Mouse (Mus musculus) urinary bladder, adult 18-20 months (tissue): ENCODE data around the gene Fitm1.

ENCODE experiments used
- DNase-seq, 2 experiments: peaks; one replicate each; pipeline ENCODE4 v3.0.0; 2022; ENCODE audit warnings: low spot score in 2 of 2, mixed read lengths in 2 of 2

Fitm1 gene

DNA sequence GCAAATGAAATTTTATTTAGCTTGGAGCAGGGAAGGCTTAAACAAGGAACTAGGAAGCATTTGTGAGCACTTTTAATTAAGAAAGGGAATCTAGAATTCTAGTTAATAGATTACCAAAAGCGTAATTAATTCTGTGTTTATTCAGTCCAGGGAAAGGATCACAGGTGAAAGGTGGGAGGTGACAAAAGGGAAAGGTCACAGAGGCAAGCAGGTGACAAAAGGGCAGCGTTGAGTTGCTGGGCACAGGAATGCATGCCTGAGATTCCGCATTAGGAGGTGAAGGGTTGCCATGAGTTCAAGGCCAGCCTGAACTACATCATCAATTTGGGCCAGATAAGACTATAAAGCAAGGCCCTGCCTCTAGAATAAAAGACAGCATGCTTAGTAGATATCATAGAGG, 7.9 kb upstream of the Fitm1 start:
- no peak for DNase-seq

DNA sequence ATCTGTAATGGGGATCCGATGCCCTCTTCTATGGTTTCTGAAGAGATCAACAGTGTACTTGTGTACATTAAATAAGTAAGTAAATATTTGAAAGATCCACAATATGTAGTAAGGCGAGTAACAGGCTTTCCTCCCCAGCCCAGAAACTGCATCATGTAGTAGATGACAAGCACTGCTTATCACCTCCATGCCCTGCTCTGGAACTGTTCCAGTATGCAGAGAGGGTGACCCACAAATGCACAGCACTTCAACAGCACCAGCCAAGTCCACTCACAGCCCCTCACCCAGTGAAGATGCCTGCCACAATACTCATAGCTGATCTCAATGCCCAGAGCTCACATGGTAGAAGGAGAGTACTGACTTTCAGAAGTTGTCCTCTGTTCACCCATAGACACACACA, 4.8 kb upstream of the Fitm1 start:
- no peak for DNase-seq

DNA sequence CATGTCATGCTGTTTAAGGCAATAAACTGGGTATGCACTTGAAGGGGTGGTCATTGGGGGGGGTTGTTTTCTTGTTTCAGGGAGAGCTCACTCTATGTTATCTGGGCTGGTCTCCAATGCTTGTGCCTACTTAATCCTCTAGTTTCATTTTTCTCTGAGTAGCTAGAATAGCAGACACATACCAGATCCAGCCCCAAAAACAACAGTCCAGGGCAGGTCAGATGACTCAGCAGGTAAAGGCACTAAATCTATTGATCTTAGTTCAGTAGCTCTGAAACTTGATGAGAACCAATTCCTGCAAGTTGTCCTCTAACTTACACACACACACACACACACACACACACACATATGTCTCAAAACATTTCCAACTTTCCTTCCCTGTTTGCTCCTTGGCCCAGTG, 3.7 kb upstream of the Fitm1 start:
- DNase-seq, result no peak

DNA sequence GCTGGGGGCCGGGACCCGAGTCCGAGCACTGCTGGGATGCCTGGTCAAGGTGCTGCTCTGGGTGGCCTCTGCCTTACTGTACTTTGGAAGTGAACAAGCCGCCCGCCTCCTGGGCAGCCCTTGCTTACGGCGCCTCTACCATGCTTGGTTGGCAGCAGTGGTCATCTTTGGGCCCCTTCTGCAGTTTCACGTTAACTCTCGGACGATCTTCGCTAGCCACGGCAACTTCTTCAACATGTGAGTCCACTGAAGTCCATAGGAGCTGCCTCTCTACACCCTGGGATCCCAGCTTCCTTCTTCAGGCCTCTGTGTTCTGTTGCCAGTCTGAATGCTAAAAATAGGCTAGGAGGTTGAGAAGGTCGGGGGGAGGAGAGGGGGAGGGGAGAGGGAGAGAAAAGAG, 294 bp downstream of the Fitm1 start:
- DNase-seq, result no peak

DNA sequence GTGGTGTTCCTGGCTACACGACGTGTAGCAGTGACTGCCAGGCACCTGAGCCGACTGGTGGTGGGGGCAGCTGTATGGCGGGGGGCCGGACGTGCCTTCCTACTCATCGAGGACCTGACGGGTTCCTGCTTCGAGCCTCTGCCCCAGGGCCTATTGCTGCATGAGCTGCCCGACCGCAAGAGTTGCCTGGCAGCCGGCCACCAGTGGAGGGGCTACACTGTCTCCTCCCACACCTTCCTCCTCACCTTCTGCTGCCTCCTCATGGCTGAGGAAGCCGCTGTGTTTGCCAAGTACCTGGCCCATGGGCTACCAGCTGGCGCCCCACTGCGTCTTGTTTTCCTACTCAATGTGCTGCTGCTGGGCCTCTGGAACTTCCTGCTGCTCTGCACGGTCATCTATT, 959 bp downstream of the Fitm1 start:
- DNase-seq, result no peak

DNA sequence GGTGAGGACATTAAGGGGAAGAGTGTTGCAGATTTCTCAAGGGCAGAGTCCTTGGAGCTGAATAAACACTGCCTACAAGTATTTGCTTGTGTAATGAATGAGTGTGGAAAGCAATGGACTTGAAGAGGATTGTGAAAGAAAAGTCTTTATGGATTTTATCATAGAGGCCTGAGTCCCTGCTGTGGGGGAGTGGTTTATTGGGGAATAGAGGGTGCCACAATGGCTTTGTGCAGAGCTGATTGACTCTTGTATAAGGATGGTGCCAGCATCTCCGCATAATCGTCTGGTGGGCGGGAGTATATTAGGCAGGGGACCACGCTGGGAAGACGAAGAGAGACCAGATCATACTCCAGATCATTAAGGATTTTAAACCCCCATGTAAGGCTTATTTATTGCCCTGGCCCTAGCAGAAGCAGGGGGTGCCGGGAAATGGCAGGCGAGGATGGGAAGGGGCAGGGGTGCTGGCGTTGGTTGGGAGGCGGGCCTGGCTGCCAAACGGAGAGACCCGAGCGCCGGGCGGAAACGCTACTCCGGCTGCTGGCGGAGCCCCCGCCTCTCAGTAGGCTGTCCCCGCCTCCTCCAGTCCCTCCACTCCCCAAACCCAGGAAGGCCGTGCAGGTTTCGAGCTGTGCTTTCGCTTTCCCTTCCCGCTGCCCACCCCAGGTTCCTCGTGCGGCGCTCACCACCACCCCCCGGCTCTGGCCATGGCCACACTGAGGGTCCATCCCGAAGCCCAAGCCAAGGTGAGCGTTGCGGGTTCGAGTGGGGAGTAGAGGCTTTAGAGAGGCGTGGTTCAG, 2.7 kb downstream of the Fitm1 start, which contains the start of gene Psme1:
Gene Psme1 (plus strand): TSS at position 253 of the 797 bp plus-strand sequence.
- DNase-seq, result peak; percentile 68 to 74

DNA sequence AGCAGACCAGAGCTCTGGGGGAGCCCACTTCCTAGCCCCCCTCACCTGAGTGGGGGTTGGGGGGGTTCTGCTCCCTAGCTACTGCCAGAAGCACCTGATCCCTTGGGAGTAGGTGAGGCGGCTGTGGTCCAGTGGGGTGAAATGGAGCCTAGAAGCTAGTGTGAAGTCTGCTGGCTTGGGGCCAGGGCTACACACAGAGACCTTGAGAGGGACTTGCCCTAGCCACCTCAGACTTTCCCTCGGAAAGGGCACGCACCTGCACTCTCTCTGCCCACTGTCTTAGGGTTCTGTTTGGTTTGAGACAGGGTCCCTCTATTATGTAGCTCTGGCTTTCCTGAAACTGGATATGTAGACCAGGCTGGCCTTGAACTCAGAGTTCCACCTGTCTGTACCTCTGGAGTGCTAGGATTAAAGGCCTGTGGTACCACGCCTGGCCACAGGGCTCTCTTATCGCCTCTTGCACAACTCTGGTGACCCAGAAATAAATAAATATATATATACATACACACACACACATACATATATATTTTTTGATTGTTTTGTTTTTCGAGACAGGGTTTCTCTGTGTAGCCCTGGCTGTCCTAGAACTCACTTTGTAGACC, 3.4 kb downstream of the Fitm1 start:
- DNase-seq, result no peak

DNA sequence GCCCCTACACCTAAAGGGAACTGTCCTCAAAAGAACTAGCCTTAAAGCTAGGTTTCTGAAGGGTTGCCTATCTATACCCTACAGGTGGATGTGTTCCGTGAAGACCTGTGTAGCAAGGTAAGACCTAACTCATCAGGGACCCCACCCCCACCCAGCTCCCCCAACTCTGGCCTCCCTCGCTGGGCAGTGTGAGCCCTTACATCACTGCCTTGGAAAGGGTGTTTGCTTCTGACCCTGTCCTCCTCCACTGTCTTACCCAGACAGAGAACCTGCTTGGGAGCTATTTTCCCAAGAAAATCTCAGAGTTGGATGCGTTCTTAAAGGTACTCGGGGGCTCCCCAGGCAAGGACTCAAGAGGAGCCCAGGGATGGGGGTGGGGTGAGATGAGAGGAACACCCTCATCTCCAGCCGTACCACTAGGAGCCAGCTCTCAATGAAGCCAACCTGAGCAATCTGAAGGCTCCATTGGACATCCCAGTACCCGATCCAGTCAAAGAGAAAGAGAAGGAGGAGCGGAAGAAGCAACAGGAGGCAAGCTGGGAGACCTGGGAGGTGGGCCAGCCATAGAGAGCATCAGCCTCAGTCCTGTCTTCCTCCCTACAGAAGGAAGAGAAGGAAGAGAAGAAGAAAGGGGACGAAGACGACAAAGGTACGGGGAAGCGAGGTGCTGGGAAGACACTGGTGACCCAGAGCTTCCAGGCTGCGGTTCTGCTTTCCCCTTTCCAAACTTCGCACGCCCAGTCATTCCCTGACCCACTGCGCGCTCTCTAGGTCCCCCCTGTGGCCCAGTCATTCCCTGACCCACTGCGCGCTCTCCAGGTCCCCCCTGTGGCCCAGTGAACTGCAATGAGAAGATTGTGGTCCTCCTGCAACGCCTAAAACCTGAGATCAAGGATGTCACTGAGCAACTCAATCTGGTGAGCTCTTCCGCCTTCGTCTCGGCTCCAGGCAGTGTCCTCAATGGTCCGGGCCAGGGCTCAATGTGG, 4.4 kb downstream of the Fitm1 start:
- DNase-seq, result no peak

DNA sequence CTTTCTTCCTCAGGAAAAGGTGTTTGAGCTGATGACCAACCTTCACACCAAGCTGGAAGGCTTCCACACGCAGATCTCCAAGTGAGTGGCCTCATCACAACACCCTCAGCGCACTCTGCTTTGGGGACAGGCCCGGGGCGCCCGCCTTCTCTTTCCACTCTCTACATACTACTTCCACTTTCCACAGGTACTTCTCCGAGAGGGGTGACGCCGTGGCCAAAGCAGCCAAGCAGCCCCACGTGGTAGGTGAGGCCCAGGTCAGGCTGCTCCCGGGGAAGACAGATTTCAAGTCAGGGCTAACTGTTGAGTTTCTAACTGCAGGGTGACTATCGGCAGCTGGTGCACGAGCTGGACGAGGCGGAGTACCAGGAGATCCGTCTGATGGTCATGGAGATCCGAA, 5.3 kb downstream of the Fitm1 start:
- DNase-seq, result no peak

DNA sequence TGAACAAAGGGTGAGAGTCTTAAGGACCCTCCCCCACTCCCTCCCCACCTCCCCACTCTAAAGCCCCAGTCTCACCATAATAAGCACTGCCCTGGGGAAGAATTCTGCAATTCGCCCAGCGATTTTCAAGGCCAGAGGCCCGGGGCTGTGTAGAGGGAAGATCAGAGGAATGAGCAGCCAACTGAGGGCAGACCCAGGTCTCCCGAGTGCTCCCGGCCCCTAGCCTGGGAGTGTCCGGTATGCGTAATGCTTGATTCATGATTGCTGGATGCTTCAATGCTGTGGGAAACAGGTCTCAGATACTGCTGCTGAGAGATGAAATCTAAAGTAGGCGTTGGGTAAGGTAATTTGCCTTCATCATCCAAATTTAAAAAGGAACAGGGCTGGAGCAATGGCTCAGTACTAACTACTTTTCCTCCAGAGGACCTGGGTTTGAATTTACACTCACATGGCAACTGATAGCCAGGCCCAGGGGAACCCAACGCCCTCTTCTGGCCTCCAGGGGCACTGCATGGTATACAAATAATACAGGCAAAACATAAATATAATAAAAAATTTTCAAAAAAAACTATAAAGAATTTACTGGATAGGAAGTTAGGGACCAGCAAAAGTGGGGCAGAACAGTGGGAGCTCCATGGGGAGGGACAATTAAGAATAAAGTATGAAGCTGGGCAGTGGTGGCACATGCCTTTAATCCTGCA, 6.7 kb downstream of the Fitm1 start:
- DNase-seq, result no peak

DNA sequence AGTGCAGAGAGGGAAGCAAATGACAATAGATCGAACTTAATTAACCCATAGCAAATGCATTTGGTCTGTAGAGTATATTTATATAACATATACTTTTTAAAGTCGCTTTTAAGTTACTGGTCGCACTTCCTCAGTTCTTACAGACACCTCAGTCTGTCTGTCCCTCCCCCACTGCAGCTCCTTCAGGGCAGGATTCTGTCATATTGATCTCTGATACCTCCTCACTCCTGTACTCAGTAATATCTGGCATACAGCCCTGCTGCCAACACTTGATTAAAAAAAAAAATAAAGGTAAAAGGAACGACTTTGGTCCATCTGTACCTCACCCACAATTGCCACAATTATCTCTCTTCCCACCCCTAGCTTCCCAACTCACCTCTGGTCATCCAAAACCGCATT, 8.9 kb downstream of the Fitm1 start:
- no peak for DNase-seq

DNA sequence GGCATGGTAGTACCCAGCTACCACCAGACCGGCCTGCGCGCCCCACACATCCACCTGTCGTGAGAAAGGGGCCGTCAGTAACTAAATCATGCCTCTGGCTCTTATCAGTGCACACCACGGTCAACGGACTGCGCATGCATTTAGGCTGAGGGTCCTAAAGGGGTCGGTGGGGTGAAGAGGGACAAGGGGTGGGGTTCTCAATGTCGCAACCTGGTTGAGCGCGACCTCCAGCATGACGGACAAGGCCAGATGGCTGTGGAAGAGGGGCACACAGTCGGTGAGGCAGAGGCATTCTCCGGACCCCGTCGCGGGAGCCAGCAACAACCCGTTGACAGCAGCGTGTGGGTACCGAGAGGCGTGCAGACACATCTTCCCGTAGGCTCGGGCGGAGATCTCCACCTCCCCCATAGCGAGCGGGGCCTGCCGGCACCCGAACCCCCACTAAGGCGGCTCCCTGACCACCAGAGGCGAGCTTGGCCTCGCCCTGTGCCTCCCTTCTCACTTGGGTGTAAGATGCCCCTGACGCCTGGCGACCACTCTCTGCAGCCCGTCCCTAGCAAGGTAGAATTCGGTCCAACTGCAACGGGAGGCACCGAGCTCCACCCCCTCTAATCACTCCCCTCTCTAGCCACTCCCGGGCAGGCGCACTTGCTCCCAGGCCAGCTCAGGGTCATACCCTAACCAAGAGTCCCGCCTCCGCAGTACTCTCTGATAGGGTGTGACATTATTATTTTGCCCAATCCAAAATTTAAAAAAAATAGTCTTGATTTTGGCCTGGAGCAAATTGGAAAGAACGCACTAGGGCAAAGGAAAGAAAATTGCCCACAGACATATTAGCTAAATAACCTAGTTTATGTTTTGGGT, 9.5 kb downstream of the Fitm1 start, which contains the start of gene Emc9:
Gene Emc9 (minus strand): TSS at position 601 of the 864 bp plus-strand sequence.
- DNase-seq, result peak; percentile 66 to 82

DNA sequence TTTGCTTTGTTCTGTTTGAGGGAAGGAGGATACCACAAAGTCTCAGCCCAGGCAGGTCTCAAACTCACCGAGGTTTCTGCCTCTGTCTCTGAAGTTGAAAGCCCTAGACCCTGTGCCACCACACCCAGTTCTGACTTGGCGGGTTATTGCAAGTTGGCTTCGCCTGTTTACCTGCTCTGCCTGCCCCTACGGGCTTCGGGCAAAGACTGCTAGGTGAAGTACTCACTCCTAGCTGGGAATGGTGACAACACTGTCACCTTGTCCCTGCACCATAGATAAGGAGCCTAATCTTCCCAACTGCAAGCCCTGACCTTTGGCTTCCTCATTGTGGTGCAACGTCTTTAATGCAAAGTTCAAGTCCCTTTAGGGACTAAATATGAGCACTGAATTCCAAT, 10.1 kb downstream of the Fitm1 start:
- DNase-seq, result peak in 1 of 2 experiments; percentile 23

DNA sequence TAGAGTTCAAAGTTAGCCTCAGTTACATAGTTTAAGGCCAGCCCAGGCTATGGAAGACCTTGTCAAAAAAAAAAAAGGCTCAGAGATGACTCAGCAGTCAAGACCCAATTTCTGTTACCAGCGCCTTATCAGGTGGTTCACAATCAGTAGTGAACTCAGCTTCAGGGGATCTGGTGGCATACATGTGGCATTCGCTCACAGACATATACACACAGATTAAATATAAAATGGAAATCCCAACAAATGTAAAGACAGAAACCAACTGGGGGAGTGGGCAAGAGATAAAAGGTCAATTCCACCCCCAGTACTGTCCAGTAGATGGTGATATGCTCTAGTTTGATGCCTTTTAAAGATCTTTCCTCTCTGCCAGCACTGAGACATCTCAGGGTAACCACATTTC, 10.7 kb downstream of the Fitm1 start:
- DNase-seq, result no peak

DNA sequence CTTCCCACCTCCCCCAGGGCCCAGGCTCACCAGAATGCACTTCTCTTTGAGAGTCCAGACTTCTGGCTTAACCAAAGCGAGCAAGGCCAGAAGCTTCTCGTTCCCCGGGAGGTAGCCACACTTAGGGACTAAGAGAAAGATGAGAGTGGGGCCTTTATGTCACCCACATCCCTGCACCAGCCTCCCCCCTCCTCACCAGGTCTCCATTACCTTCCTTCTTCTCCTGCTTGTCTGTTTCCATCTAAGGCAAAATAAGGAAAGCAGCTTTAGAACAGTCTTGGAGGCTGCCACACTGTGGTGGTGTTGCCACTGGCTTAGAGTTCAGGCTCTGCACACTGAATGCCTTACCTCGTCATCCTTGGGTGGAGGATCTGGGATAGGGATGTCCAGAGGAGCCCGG, 13.9 kb downstream of the Fitm1 start:
- DNase-seq, result no peak

DNA sequence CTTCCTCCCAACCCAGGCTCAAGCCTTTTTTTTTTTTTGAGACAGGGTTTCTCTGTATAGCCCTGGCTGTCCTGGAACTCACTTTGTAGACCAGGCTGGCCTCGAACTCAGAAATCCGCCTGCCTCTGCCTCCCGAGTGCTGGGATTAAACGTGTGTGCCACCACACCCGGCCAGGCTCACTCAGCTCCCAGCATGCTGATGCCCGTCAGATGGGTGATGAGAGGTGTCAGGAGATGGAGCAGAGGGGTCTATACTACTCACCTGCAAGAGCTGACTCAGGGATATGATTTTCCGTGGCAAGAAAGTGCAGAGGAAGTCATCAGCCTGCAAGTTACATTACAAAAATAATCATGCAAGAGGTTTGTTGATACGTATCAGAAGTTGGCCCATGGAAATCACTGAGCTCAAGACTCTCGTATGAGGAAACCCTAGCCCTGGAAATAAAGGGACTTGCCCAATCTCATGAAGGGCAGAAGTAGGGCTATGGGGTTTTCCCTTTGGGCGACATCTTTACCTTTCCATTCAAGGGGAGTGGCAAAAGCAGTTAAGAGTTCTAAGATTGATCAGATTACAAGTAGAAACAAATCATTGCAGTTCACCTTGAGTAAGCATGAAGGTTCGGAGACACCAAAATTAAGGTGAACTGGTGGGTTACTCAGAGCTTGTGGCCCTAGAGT, 14.5 kb downstream of the Fitm1 start:
- no peak for DNase-seq

DNA sequence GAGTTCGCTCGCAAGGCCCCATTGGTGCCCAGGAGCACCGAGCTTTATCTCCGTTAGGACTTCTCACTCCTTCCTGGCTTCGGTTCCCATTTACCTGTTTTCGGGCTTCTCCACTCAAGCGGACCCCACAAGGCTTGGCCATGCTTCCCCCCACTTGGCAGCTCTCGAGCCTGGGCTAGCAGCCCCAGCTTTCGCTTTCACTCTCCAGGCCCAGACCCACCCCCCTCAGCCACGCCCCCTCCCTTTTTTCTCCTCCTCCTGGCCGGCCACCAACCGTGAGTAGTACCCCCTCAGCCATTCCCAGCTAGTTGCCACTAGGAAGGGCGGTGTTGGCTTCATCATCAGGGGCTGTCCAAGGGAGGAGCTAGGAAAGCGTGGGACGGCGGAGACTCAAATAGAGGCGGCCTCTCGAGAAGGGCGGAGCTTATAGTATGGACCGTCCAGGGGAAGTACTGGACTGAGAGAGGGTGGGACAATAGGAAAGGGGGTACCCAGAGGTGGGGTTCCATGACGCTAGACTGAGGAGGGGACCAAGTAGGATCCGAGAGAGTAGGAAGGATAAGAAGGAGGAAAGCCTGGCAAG, 15.4 kb downstream of the Fitm1 start, which contains the start of gene Psme2:
Gene Psme2 (minus strand): TSS at position 366 of the 583 bp plus-strand sequence.
- DNase-seq, result peak; percentile 78 to 94

DNA sequence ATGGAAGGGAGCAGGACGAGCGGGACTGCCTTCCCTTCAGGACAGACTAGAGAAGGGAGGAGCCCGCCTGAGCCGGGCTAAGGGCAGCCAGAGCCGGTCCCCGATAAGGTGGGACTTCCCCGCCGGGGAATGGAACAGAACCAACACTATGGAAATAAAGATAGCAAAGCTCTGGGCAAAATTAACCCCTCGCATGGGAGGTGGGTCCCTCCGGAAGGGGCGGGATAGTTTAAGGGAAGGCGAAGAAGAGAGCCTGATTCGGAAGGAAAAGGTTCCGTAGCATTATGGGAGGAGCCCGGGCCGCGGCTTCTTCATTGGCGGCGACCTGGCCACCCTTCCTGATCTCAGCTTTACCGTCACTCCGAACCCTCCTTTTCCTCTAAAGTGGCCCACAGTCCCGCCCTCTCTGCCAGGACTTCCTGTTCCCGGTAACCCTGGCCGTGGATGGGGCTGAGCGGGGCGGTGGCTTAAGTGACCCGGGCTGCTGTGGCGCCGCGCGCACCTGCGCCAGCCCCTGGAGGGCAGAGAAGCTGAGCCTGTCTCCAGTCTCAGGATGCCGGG, 16.0 kb downstream of the Fitm1 start, which contains the start of gene Rnf31:
Gene Rnf31 (plus strand): TSS at position 378 of the 561 bp plus-strand sequence.
- DNase-seq, result peak; percentile 86 to 94

DNA sequence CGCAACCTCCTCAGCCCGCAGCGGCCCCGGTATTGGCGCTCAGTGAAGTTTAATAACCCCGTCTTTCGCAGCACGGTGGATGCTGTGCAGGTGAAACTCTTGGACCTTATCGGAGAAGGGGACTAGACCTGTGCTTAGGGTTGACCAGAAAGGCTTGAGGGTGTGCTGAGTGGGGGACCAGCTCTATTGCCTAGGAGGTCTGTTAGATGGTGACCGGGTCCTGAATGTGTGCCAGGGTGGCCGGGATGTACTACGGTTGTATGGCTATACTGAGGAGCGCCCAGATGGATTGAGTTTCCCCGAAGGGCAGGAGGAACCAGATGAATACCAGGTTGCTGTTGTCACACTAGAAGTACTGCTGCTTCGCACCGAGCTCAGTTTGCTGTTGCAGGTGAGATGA, 16.8 kb downstream of the Fitm1 start:
- DNase-seq, result peak in 1 of 2 experiments; percentile 25
